In the genomic region with DNA sequence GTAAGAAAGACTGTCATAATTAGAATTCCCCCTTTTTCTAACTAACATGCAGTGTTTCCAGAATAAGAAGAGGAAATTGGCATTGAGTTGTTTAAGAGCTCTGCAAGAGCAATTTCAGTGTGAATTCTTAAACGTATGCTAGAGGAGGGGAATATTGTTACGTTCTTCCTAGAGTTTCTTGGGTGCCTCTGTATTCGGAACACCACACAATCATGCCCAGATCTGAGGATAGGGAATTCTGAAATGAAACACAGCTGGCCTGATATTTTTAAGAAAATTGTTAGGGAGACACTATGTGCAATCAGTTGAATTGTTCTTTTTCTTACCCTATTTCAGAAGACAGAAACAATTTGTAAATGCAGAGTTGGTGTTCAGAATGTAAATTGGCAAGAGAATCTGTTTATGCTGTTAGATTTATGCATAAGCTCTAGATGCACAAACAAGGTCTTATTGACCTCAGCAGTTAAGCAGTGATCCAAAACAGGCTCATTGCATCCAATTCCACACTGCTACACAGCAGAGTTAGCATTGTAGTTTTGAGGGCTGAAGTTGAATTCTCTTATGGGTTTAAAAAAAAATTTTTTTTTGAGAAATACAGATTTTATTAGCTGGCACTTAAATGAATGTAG, we compare ENCODE assay signal across 13 mouse cellular contexts.
"Had no signal": no experiment of that assay in that cellular context is flagged by ENCODE, and none has a peak within 500 bp of the region (broad histone marks: within the 10 kb centered on the region; RNA-seq: fewer than 3 reads in every experiment).

No protein-coding gene starts in this region.

- H3K36me3 ChIP-seq: kidney, embryonic 15.5 days; liver, embryonic 13.5 days had no signal

- H3K9ac ChIP-seq: kidney, embryonic 15.5 days; liver, embryonic 13.5 days had no signal

- H3K27me3 ChIP-seq: kidney, embryonic 15.5 days; liver, embryonic 13.5 days had no signal

- DNase-seq: kidney, postnatal 10 days; kidney, postnatal 36 days; layer of hippocampus, postnatal 36 days; liver, embryonic 13.5 days; lung, adult 2 months; lung, postnatal 14 days; lung, postnatal 4 days; midbrain, embryonic 14.5 days; thymus, postnatal 25 days had no signal

- H3K4me1 ChIP-seq: kidney, embryonic 15.5 days; liver, embryonic 13.5 days had no signal

- H3K4me3 ChIP-seq: kidney, embryonic 15.5 days; left cerebral cortex, adult 2 months; liver, embryonic 13.5 days had no signal

- H3K4me2 ChIP-seq: kidney, embryonic 15.5 days; liver, embryonic 13.5 days; midbrain, embryonic 11.5 days had no signal

- H3K27ac ChIP-seq: kidney, embryonic 15.5 days; left cerebral cortex, adult 2 months; liver, embryonic 13.5 days; stomach, postnatal 0 days had no signal

- H3K9me3 ChIP-seq: kidney, embryonic 15.5 days; liver, embryonic 13.5 days had no signal
